Mouse (Mus musculus) stomach, embryonic 16.5 days (tissue): ENCODE measurements at regions not wholly inside any gene's neighbourhood (a gene's known extent, or its start where the extent isn't known, plus 50 kb on each side); places are given as distances from the start of the nearest gene placed in this dataset.
"Not testable (repeated sequence)": the region's sequence is repeated elsewhere in the genome, so short reads cannot be mapped to it uniquely, and the experiment has no call there.

Experiments
- ATAC-seq: fragments of 200-750 bp; cut with Nextera tagmentation; 2 replicates; pipeline ENCODE4 v1.8.0; 2017; ENCODE audit warnings: moderate number of reproducible peaks, moderate TSS enrichment; ENCODE audit not compliant: insufficient read depth, low FRiP score
- H3K27ac ChIP-seq: fragments of 300-500 bp; sonication (generic); 2 replicates; pipeline ENCODE4 v1.5.1; 2014; ENCODE audit warnings: low read length
- H3K27me3 ChIP-seq: fragments of 300-500 bp; sonication (generic); 2 replicates; pipeline ENCODE4 v1.6.1; 2014; ENCODE audit warnings: low read length, control low read depth, mixed read lengths; ENCODE audit not compliant: control insufficient read depth, insufficient read depth
- H3K36me3 ChIP-seq: fragments of 300-500 bp; sonication (generic); 2 replicates; pipeline ENCODE4 v1.6.1; 2014; ENCODE audit warnings: low read length; ENCODE audit not compliant: control insufficient read depth, insufficient read depth
- H3K4me1 ChIP-seq: fragments of 300-500 bp; sonication (generic); 2 replicates; pipeline ENCODE4 v1.6.1; 2014; ENCODE audit warnings: low read length, control low read depth, mixed read lengths; ENCODE audit not compliant: control insufficient read depth, insufficient read depth
- H3K4me2 ChIP-seq: fragments of 300-500 bp; sonication (generic); 2 replicates; pipeline ENCODE4 v1.6.1; 2014; ENCODE audit warnings: low read depth, low read length, mixed read lengths
- H3K4me3 ChIP-seq: fragments of 300-500 bp; sonication (generic); replicated peaks from 2 replicates; pipeline ENCODE4 v1.5.1; 2014; ENCODE audit warnings: mild to moderate bottlenecking, low read length
- H3K9ac ChIP-seq: fragments of 300-500 bp; sonication (generic); 2 replicates; pipeline ENCODE4 v1.6.1; 2014; ENCODE audit warnings: low read length
- H3K9me3 ChIP-seq: fragments of 300-500 bp; sonication (generic); replicated peaks from 2 replicates; pipeline ENCODE4 v1.6.1; 2016; ENCODE audit warnings: low read length, control low read depth; ENCODE audit not compliant: control insufficient read depth
- WGBS: fragments of 180-500 bp; shearing (Covaris S2); extraction: QIAGEN DNeasy Blood & Tissue Kit; methylation state at CpG from one replicate; pipeline ENCODE4 v1.1.7; 2014; 5-methylcytosine and 5-hydroxymethylcytosine counted together

DNA sequence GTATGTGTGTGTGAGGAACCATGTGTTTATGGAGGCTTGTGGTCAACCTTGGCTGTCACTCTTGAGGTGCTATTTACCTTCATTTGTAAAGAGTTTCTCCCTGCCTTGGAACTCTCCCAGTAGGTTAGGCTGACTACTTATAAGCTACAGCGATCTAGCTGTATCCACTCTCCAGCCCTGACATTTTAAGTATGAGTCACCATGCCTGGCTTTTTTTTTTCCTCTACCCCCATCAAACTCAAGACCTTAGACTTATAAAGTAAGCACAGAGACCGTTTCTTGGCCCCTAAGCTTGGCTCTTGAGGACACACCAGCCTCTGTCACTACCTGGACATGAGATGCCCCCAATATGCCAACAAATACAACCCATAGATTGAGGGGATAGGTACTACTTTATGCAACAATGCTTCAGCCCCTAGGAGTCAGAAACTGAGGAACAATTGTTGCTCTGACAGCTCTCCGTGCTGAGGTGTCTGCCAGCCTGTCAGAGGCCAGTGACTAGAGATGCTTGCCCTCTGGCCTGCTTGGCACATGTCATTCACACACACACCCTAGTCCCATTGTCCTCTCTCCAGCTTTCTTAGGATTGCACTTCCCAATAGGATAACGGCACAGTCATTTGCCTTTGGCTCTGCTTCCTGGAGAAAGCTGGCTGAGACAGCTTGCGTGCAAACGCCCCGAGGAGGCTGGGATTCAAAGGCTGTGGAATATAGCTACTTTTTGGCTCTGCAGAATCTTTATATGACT, 193.8 kb upstream of the Prok2 start:
- Histone ChIP-seq H3K4me3 (no peak overlapping the region), H3K9me3 (0 out of 2 replicates have a peak, but pooled peaks cover 3% of the 10 kb centered on the region), H3K27me3 (no peaks in the 10 kb centered on the region), H3K9ac (no peak overlapping the region), H3K4me1 (0 out of 2 replicates have a peak, but pooled peaks cover 3% of the 10 kb centered on the region), H3K27ac (no peak overlapping the region), H3K36me3 (no peaks in the 10 kb centered on the region), H3K4me2 (no peak overlapping the region)
- 67% methylated on average over 7 of the region's 7 CpGs for WGBS
- no peak for ATAC-seq

DNA sequence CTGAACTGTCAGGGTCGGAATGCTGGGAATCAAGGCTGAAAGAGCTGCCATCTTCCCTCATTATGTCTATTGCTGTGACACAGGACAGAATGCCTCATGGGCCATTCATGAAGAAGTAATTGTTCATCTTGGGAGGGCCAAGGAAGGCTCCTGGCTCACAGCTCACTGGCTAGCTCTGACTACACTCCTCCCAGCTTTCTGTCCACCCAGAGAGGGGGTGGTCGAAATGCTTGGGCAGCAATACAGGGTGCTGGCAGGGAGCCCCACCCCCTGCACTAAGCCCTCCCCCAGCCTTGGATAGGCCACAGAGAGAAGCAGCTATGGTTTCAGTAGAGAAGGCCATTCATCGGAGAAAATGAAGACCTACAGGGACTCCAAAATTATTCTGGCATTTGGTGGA, 192.2 kb upstream of the Prok2 start:
- Histone ChIP-seq H3K36me3 (no peaks in the 10 kb centered on the region), H3K27me3 (no peaks in the 10 kb centered on the region), H3K27ac (no peak overlapping the region), H3K9ac (no peak overlapping the region), H3K9me3 (0 out of 2 replicates have a peak, but pooled peaks cover 3% of the 10 kb centered on the region), H3K4me2 (no peak overlapping the region), H3K4me3 (no peak overlapping the region), H3K4me1 (0 out of 2 replicates have a peak, but pooled peaks cover 3% of the 10 kb centered on the region)
- 78% methylated on average over 3 of the region's 3 CpGs for WGBS
- ATAC-seq = no peak

DNA sequence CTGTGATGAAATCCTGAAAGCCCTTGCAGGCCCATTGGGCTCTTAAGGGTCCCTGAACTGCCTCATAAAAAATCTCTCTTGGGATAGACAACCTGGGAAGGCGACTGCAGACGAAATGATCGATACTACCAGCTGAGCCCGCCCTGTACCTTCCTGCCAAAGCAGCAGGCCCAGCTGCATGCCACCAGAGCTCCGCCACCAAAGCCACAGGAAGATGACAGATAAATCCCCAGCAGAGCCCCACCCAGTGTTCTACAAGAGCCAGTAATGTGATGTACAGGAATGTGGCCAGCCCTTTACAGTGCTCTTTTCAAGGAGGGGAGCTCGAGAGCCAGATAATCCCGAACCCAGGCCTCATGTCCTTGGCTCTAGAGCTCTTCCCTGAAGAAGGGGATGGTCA, 183.7 kb upstream of the Prok2 start:
- no peaks in the 10 kb centered on the region for H3K9me3 ChIP-seq
- no peak for ATAC-seq
- H3K4me1 ChIP-seq = peaks cover 14% of the 10 kb centered on the region
- H3K27me3 ChIP-seq = no peaks in the 10 kb centered on the region
- no peak overlapping the region for H3K4me2 ChIP-seq
- WGBS = 64% methylated on average over 7 of the region's 7 CpGs
- H3K9ac ChIP-seq = no peak overlapping the region
- peak overlapping the region; percentile 14; the same call in 1 of the 2 replicates for H3K27ac ChIP-seq
- no peaks in the 10 kb centered on the region for H3K36me3 ChIP-seq
- no peak overlapping the region for H3K4me3 ChIP-seq

DNA sequence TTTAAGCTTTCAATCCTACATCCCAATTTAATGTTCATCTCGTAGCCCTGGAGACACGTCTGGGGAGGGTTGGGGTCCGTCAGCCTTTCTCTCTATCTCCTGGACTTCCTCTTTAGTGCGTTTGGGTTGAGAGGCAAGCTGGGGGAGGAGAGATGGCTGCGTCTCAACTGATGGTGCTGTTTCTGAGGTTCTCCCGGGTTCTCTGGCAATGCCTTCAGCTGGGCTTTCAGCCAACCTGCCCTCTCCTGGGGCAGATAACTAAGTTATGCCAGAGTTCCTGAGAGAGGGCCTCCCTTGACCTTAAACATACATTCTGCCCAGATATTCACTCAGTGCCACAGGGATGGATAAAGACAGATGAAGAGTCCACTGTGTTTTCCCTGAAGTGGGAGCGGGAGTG, 183.3 kb upstream of the Prok2 start:
- Histone ChIP-seq H3K4me2 (no peak overlapping the region), H3K27ac (peak overlapping the region; percentile 14; the same call in 1 of the 2 replicates), H3K36me3 (no peaks in the 10 kb centered on the region), H3K9me3 (no peaks in the 10 kb centered on the region), H3K4me3 (no peak overlapping the region), H3K9ac (no peak overlapping the region), H3K27me3 (no peaks in the 10 kb centered on the region), H3K4me1 (peaks cover 18% of the 10 kb centered on the region)
- 50% methylated on average over 7 of the region's 7 CpGs for WGBS
- ATAC-seq = no peak

DNA sequence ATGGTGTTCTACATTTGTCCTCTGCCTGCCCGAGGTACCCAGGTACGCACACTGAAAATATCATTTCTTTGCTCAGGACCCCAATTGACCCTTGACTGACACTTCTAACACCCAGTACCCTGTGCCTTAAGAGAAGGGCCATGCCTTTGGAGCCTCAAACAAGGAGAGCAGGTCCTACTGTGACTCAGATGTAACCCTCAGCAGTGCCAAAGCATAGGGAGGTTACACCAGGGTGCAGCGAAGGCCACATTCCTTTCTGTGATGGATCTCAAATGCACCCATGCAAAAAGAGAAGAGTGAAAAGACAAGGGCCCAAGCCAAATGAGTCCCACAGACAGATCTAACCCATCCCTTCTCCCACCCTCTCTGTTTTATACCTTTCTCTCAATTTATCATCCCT, 181.9 kb upstream of the Prok2 start:
- H3K4me1 ChIP-seq = peaks cover 20% of the 10 kb centered on the region
- H3K9ac ChIP-seq = no peak overlapping the region
- H3K4me2 ChIP-seq = no peak overlapping the region
- ATAC-seq = no peak
- no peaks in the 10 kb centered on the region for H3K9me3 ChIP-seq
- WGBS = 84% methylated on average over 3 of the region's 3 CpGs
- no peaks in the 10 kb centered on the region for H3K27me3 ChIP-seq
- H3K4me3 ChIP-seq = no peak overlapping the region
- H3K27ac ChIP-seq = no peak overlapping the region
- H3K36me3 ChIP-seq = no peaks in the 10 kb centered on the region

DNA sequence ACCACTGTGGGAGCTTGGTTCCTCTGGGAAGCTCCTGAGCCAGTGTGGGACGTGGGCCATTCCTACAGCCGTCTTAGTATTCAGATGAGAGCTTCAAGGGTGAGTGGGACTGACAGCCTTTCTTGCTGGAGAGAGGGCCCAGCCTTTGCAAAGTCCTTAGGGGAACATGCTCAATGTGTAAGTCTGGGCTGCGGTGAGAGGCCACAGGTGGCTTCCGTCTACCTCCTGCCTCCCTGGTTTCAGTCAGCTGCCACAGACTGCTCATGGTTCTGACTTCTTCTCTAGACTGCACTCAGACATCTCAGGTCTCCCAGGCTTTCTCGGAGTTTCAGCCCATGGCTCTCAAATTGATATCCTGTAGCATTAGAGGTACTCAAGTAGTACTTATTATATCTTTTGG, 179.0 kb upstream of the Prok2 start:
- Histone ChIP-seq H3K27ac (peak overlapping the region; percentile 3), H3K4me1 (peaks cover 23% of the 10 kb centered on the region), H3K9ac (no peak overlapping the region), H3K9me3 (no peaks in the 10 kb centered on the region), H3K27me3 (no peaks in the 10 kb centered on the region), H3K36me3 (no peaks in the 10 kb centered on the region), H3K4me3 (no peak overlapping the region), H3K4me2 (no peak overlapping the region)
- ATAC-seq = no peak
- 52% methylated on average over 5 of the region's 5 CpGs for WGBS

DNA sequence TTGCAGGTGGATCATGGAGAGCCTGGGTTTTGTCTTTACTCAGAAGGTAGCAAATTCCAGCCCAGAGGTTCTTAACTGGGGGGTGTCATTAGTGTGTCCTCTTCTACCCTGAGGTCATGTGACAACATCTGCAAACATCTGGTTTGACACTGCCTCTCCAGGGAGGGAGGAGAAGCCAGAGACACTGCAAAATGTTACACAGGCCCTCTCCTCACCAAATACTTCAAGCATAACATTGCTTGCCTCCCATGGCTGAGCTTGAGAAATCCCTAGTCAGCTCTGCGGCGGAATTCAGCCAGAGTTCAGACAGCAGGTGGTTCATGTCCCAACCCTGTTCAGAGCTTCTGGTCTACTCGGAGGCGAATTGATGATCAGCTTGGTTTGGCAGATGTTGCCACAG, 178.4 kb upstream of the Prok2 start:
- H3K27ac ChIP-seq = peak overlapping the region; percentile 3
- H3K9ac ChIP-seq = no peak overlapping the region
- H3K36me3 ChIP-seq = no peaks in the 10 kb centered on the region
- WGBS = 29% methylated on average over 4 of the region's 4 CpGs
- peak; percentile 78; the same call in 1 of the 2 replicates for ATAC-seq
- H3K4me1 ChIP-seq = peaks cover 18% of the 10 kb centered on the region
- no peak overlapping the region for H3K4me3 ChIP-seq
- no peaks in the 10 kb centered on the region for H3K9me3 ChIP-seq
- H3K27me3 ChIP-seq = no peaks in the 10 kb centered on the region
- no peak overlapping the region for H3K4me2 ChIP-seq

DNA sequence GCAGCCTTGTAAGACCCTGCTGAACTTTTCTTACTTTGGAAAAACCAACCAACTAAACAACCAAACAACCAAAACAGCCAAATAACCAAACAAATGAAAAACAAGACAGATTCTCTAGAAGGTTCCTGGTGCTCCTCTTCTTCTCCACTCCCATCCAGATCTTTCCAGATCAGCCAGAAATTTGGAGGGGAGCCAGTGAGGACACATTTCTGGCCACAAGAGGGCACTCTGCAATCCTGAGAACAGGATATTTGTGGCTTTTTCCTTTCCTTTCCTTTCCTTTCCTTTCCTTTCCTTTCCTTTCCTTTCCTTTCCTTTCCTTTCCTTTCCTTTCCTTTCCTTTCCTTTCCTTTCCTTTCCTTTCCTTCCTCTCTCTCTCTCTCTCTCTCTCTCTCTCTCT, 177.9 kb upstream of the Prok2 start:
- not testable (repeated sequence) for H3K27ac ChIP-seq, H3K4me3 ChIP-seq, H3K9ac ChIP-seq, H3K4me2 ChIP-seq, H3K27me3 ChIP-seq, H3K36me3 ChIP-seq, ATAC-seq, H3K9me3 ChIP-seq
- H3K4me1 ChIP-seq = peaks cover 13% of the 10 kb centered on the region

DNA sequence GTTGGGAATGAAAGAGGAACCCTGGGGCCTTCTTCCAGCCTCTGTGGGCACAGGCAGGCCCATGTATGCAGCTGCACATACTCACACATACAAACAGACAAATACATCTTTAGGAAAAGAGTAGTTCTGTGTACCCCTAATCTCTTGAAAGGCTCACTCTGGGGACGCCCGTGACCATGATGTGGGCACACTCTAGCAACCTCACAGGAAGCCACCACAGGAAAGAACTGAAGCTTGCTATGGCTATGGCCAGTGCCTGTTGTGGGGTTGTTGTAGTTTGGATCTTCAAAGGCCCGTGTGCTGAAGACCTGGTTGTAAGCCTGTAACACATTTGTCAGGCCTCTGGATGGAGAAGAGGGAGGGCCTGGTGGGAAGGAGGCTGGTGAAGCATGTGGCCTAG, 175.4 kb upstream of the Prok2 start:
- Histone ChIP-seq H3K9ac (no peak overlapping the region), H3K9me3 (no peaks in the 10 kb centered on the region), H3K36me3 (no peaks in the 10 kb centered on the region), H3K4me3 (no peak overlapping the region), H3K4me2 (no peak overlapping the region), H3K27ac (no peak overlapping the region), H3K27me3 (no peaks in the 10 kb centered on the region), H3K4me1 (peaks cover 13% of the 10 kb centered on the region)
- WGBS = 82% methylated on average over 3 of the region's 3 CpGs
- no peak for ATAC-seq
